Mouse (Mus musculus): ENCODE results near the gene Ppp4r3a. TPM values are rescaled to one million over a fixed set of nuclear protein-coding genes. Genes with fewer than 3 reads are reported as not detected.

The Ppp4r3a gene
- total RNA-seq (2012; rRNA removed): 43.2 and 49.9 TPM in 2 replicates
- total RNA-seq (2014; rRNA removed): 68.6 and 77.5 TPM in 2 replicates
- polyA plus RNA-seq (2012; ENCODE audit: insufficient read length, low read depth): 64.5 and 68.5 TPM in 2 replicates

GRCm38 (mm10) chr12:101083076-101083838 lies at the start of gene Ppp4r3a:
TSS of gene Ppp4r3a (minus strand) at chr12:101083702.
- DNase-seq (ENCODE audit: extremely low read depth): peak; percentile 91
- in situ Hi-C loops (cut with MboI; ENCODE audit: low pct_ligation_motif_present, low pct_unique_long_range_greater_than_20kb, low sequenced_read_pairs): loop anchor here (10.0 kb wide), 1 partner anchor 982 kb away; no protein-coding TSS in a partner anchor
- H3K4me2 ChIP-seq (ENCODE audit: insufficient read depth, low read depth, poor library complexity, severe bottlenecking): peak within 1 kb of the TSS; percentile 59
- H3K9ac ChIP-seq (ENCODE audit: insufficient read depth, low read depth): peak within 1 kb of the TSS; percentile 81
- peaks cover 46% of the 10 kb centered on the region for H3K79me2 ChIP-seq (replicated peaks; ENCODE audit: control insufficient read depth, extremely low read depth, insufficient read depth, poor library complexity, severe bottlenecking)
- no peaks in the 10 kb centered on the region for H3K27me3 ChIP-seq (replicated peaks)
- H3K27ac ChIP-seq (ENCODE audit: insufficient read depth, low read depth): peak within 1 kb of the TSS; percentile 75
- dilution Hi-C loops (cut with MboI; ENCODE audit: extremely low pct_ligation_motif_present, extremely low pct_unique_long_range_greater_than_20kb, low sequenced_read_pairs): no loop called here
- H3K9me3 ChIP-seq (replicated peaks; ENCODE audit: low read length): no peaks in the 10 kb centered on the region
- TF ChIP-seq JUND (conservative IDR thresholded peaks at IDR 0.05; ENCODE audit: low read depth, low read length) (no peak), KAT2A (IDR thresholded peaks at IDR 0.05; ENCODE audit: insufficient replicate concordance, low read length) (peak; percentile 85; the same call in 1 of the 2 replicates), POLR2A (IDR thresholded peaks at IDR 0.05; ENCODE audit: low read depth, low read length) (peak; percentile 85), MYC (IDR thresholded peaks at IDR 0.05; ENCODE audit: low read depth, low read length) (peak; percentile 74; the same call in 1 of the 2 replicates), E2F4 (IDR thresholded peaks at IDR 0.05; ENCODE audit: insufficient replicate concordance, low read depth, low read length) (peak; percentile 83; the same call in 1 of the 2 replicates), MAFK (IDR thresholded peaks at IDR 0.05; ENCODE audit: insufficient replicate concordance, low read length) (no peak), RCOR1 (conservative IDR thresholded peaks at IDR 0.05; ENCODE audit: low read depth, low read length) (no peak), NELFE (IDR thresholded peaks at IDR 0.05; ENCODE audit: low read depth, low read length) (peak; percentile 86), CHD1 (IDR thresholded peaks at IDR 0.05; ENCODE audit: low read depth, low read length) (0 out of 2 replicates have a peak, but pooled peaks have one; percentile 51), ZMIZ1 (IDR thresholded peaks at IDR 0.05; ENCODE audit: low read depth, low read length) (peak; percentile 81), EP300 (IDR thresholded peaks at IDR 0.05; ENCODE audit: low read length) (no peak), POLR2AphosphoS2 (IDR thresholded peaks at IDR 0.05; ENCODE audit: low read depth, low read length) (peak; percentile 77), JUN (IDR thresholded peaks at IDR 0.05; ENCODE audit: insufficient read depth, low read depth, low read length) (no peak), MEF2A (IDR thresholded peaks at IDR 0.05; ENCODE audit: borderline replicate concordance, low read depth, low read length) (0 out of 2 replicates have a peak, but pooled peaks have one; percentile 47), ZC3H11A (IDR thresholded peaks at IDR 0.05; ENCODE audit: low read depth, low read length) (no peak), USF1 (IDR thresholded peaks at IDR 0.05; ENCODE audit: low read depth, low read length) (no peak), ETS1 (conservative IDR thresholded peaks at IDR 0.05; ENCODE audit: low read depth, low read length) (no peak), MAZ (IDR thresholded peaks at IDR 0.05; ENCODE audit: low read depth, low read length) (peak; percentile 84), PAX5 (IDR thresholded peaks at IDR 0.05; ENCODE audit: low read length) (no peak), TCF12 (IDR thresholded peaks at IDR 0.05; ENCODE audit: low read depth, low read length) (peak; percentile 79), TBP (conservative IDR thresholded peaks at IDR 0.05; ENCODE audit: low read depth, low read length) (peak; percentile 46; the same call in 1 of the 2 replicates), SMC3 (IDR thresholded peaks at IDR 0.05; ENCODE audit: low read depth, low read length) (no peak), NRF1 (IDR thresholded peaks at IDR 0.05; ENCODE audit: low read depth, low read length) (peak; percentile 74), GABPA (IDR thresholded peaks at IDR 0.05; ENCODE audit: insufficient replicate concordance, low read depth, low read length) (peak; percentile 19; the same call in 1 of the 2 replicates), BHLHE40 (IDR thresholded peaks at IDR 0.05; ENCODE audit: low read depth, low read length) (no peak; the same call in 1 of the 2 replicates), USF2 (conservative IDR thresholded peaks at IDR 0.05; ENCODE audit: low read depth, low read length) (no peak), MXI1 (IDR thresholded peaks at IDR 0.05; ENCODE audit: low read depth, low read length) (peak; percentile 86), UBTF (IDR thresholded peaks at IDR 0.05; ENCODE audit: low read depth, low read length) (no peak), CHD2 (IDR thresholded peaks at IDR 0.05; ENCODE audit: low read length) (peak; percentile 39; the same call in 1 of the 2 replicates), CTCF (conservative IDR thresholded peaks at IDR 0.05 in 1 of 2, IDR thresholded peaks at IDR 0.05 in 1 of 2; ENCODE audit: low read depth in 2 of 2, low read length in 2 of 2) (no peak), MAX (IDR thresholded peaks at IDR 0.05; ENCODE audit: low read length) (peak; percentile 80), ELF1 (IDR thresholded peaks at IDR 0.05; ENCODE audit: low read depth, low read length) (peak; percentile 68), HCFC1 (IDR thresholded peaks at IDR 0.05; ENCODE audit: low read depth, low read length) (peak; percentile 87), ZNF384 (IDR thresholded peaks at IDR 0.05; ENCODE audit: low read depth, low read length) (no peak), ZKSCAN1 (IDR thresholded peaks at IDR 0.05; ENCODE audit: borderline replicate concordance, low read depth, low read length) (no peak), IRF4 (IDR thresholded peaks at IDR 0.05; ENCODE audit: low read depth, low read length) (peak; percentile 42; the same call in 1 of the 2 replicates), RAD21 (IDR thresholded peaks at IDR 0.05; ENCODE audit: low read depth, low read length) (no peak), SIN3A (IDR thresholded peaks at IDR 0.05; ENCODE audit: low read length) (peak; percentile 84)
- H3K4me3 ChIP-seq (replicated peaks in 1 of 3; ENCODE audit: low read depth in 2 of 3, low read length in 2 of 3, poor library complexity in 1 of 3): peak within 1 kb of the TSS; percentile 91 to 99 (median 95)
- H3K4me1 ChIP-seq (ENCODE audit: control insufficient read depth in 1 of 2, insufficient read depth in 2 of 2): peaks cover 0 to 19% of the 10 kb centered on the region in 2 experiments; a peak in 3 of 4 replicates
- H3K36me3 ChIP-seq (replicated peaks in 1 of 2; ENCODE audit: control insufficient read depth in 1 of 2, insufficient read depth in 1 of 2, low read length in 1 of 2): peaks cover 6 to 18% of the 10 kb centered on the region in 2 experiments
